Mouse (Mus musculus): ENCODE measurements at regions not wholly inside any gene's neighbourhood (a gene's known extent, or its start where the extent isn't known, plus 50 kb on each side); places are given as distances from the start of the nearest gene placed in this dataset.
"Not testable (repeated sequence)": the region's sequence is repeated elsewhere in the genome, so short reads cannot be mapped to it uniquely, and the experiment has no call there.

- DNase-seq = no peak
Measured at GRCm38 (mm10) chr1:181262496-181262895, 50.7 kb upstream of the Wdr26 start.

- DNase-seq = no peak
Measured at GRCm38 (mm10) chr1:181263216-181263615, 51.4 kb upstream of the Wdr26 start.

- not testable (repeated sequence) for DNase-seq
Measured at GRCm38 (mm10) chr1:181270469-181270868, 58.7 kb upstream of the Wdr26 start.

GRCm38 (mm10) chr1:181271164-181271563 lies 59.4 kb upstream of the Wdr26 start:
- DNase-seq = no peak

- no peak for DNase-seq
Measured at GRCm38 (mm10) chr1:181271821-181272220, 60.0 kb upstream of the Wdr26 start.

- DNase-seq = peak; percentile 77
Measured at GRCm38 (mm10) chr1:181272622-181273296, 61.0 kb upstream of the Wdr26 start.

GRCm38 (mm10) chr1:181273540-181274204 lies 61.9 kb upstream of the Wdr26 start:
- DNase-seq = no peak

- no peak for DNase-seq
Measured at GRCm38 (mm10) chr1:181280826-181281225, 69.0 kb upstream of the Wdr26 start.

- not testable (repeated sequence) for DNase-seq
Measured at GRCm38 (mm10) chr1:181282986-181283385, 69.4 kb upstream of the Cnih3 start.

- not testable (repeated sequence) for DNase-seq
Measured at GRCm38 (mm10) chr1:181283539-181283938, 68.9 kb upstream of the Cnih3 start.

- no peak for DNase-seq
Measured at GRCm38 (mm10) chr1:181284301-181285197, 67.9 kb upstream of the Cnih3 start.

GRCm38 (mm10) chr1:181285600-181285999 lies 66.8 kb upstream of the Cnih3 start:
- no peak for DNase-seq

- no peak for DNase-seq
Measured at GRCm38 (mm10) chr1:181286146-181286545, 66.3 kb upstream of the Cnih3 start.

- no peak for DNase-seq
Measured at GRCm38 (mm10) chr1:181287166-181287565, 65.3 kb upstream of the Cnih3 start.

GRCm38 (mm10) chr1:181289385-181290035 lies 62.9 kb upstream of the Cnih3 start:
- no peak for DNase-seq

GRCm38 (mm10) chr1:181291202-181291601 lies 61.2 kb upstream of the Cnih3 start:
- no peak for DNase-seq

GRCm38 (mm10) chr1:181291966-181292365 lies 60.5 kb upstream of the Cnih3 start:
- no peak for DNase-seq

GRCm38 (mm10) chr1:181293079-181293865 lies 59.2 kb upstream of the Cnih3 start:
- DNase-seq = no peak

GRCm38 (mm10) chr1:181295651-181296050 lies 56.8 kb upstream of the Cnih3 start:
- DNase-seq = no peak

- DNase-seq = no peak
Measured at GRCm38 (mm10) chr1:181298063-181298462, 54.4 kb upstream of the Cnih3 start.

- DNase-seq = no peak
Measured at GRCm38 (mm10) chr1:181299075-181299665, 53.3 kb upstream of the Cnih3 start.

- DNase-seq = no peak
Measured at GRCm38 (mm10) chr1:181299826-181300225, 52.6 kb upstream of the Cnih3 start.
